Mouse (Mus musculus): ENCODE measurements around the gene Nkx2-4. TPM values are rescaled to one million over a fixed set of nuclear protein-coding genes. Genes with fewer than 3 reads are reported as not detected.

Nkx2-4 gene
- polyA plus RNA-seq, 2 experiments, result not detected

DNA sequence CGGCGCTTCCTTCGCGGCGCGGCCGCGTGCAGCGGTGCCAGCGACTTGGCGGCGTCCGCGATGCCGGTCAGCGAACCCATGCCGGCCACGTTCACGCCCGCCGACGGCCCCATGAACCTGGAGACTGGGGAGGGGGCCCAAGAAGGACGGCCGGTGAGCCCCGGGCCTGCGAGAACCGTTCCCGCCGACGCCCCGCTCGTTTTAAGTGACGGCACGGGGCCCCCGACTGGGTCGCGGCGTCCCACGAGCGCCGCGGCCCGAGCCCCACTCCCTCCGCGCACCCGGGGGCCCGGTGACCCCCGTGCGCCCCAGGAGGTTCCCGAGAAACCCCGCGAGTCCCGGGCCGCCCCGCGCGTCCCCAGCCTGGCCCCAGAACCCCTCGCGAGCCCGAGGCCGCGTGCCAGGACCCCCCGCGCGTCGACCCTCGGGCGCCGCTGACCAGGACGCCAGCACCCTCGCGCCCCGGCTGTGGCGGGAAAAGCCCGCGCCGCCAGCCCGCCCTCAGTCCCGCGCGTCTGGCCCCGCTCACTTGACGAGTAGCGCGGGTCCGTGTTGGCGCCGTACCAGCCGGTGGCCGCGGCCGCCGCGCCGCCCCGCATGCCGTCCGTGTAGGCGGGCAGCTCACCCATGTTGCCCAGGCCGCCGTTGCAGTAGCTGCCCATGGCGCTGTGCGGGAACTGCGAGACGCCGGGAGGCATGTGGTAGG lies 726 bp downstream of the Nkx2-4 start:
- Histone ChIP-seq H3K4me1 (replicated peaks; ENCODE audit: control insufficient read depth in 2 of 2, insufficient read depth in 2 of 2, low read length in 1 of 2) (no peaks in the 10 kb centered on the region), H3K4me3 (ENCODE audit: insufficient read depth in 1 of 2, low read depth in 2 of 2, low read length in 2 of 2) (peak overlapping the region in 1 of 2 experiments; percentile 29; a peak in 2 of 4 replicates), H3K9ac (replicated peaks) (no peak overlapping the region), H3K36me3 (replicated peaks; ENCODE audit: control insufficient read depth, insufficient read depth, low read depth) (no peaks in the 10 kb centered on the region), H3K27ac (no peak overlapping the region), H3K4me2 (ENCODE audit: low read depth) (peak overlapping the region; percentile 41), H3K27me3 (ENCODE audit: control insufficient read depth, insufficient read depth, low read length) (peaks cover 60% of the 10 kb centered on the region), H3K9me3 (ENCODE audit: control insufficient read depth, low read length) (no peaks in the 10 kb centered on the region)
- peak; percentile 26; the same call in 1 of the 2 replicates for ATAC-seq (ENCODE audit: insufficient read depth)
- DNase-seq (ENCODE audit: low read depth in 3 of 3, low spot score in 3 of 3), result no peak
- 3% methylated on average over 100 of the region's 106 CpGs for WGBS (ENCODE audit: insufficient replicate concordance)
- TF ChIP-seq EP300 (IDR thresholded peaks at IDR 0.05; ENCODE audit: low read depth) (no peak), CTCF (IDR thresholded peaks at IDR 0.05; ENCODE audit: low read depth) (no peak)

DNA sequence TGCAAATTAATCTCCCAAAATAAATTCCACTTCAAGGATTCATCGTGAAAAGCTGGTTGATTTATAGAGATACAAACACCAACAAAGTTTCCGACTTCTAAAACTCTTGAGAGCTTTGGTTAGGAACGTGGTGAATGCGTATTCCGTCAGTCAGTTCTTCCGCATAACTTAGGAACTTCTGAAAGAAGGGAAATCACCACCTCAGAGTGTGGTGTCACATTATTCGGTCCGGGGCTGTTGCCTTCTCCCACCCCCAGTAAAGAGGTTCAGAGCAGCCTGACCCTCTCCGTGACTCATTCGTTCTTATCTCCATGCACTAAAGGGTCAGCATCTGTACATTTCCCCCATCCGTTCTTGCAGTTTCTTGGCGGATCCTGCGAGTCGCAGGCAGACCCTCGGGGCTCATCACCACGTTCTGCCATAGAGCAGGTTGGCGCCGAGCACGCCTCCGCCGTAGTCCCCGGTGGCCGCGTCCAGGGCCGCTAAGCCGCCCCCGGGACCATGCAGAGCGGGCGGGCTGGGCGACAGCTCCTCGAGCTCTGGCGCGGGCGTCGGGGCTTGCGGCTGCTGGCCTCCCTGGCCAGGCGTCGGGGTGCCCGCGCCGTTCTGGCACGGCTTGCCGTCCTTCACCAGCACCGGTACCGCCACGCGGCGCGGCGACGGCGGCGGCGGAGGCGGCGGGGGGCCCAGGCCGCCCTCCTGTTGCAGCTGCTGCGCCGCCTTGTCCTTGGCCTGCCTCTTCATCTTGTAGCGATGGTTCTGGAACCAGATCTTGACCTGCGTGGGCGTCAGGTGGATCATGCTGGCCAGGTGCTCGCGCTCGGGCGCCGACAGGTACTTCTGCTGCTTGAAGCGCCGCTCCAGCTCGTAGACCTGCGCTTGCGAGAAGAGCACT lies 1.5 kb downstream of the Nkx2-4 start:
- 2% methylated on average over 72 of the region's 72 CpGs for WGBS (ENCODE audit: insufficient replicate concordance)
- ATAC-seq (ENCODE audit: insufficient read depth), result no peak
- H3K9me3 ChIP-seq (ENCODE audit: control insufficient read depth, low read length), result no peaks in the 10 kb centered on the region
- no peaks in the 10 kb centered on the region for H3K4me1 ChIP-seq (replicated peaks; ENCODE audit: control insufficient read depth in 2 of 2, insufficient read depth in 2 of 2, low read length in 1 of 2)
- H3K4me3 ChIP-seq (ENCODE audit: insufficient read depth in 1 of 2, low read depth in 2 of 2, low read length in 2 of 2), result no peak overlapping the region
- no peak for DNase-seq (ENCODE audit: low read depth in 3 of 3, low spot score in 3 of 3)
- no peak overlapping the region for H3K9ac ChIP-seq (replicated peaks)
- no peak for TF ChIP-seq CTCF (IDR thresholded peaks at IDR 0.05; ENCODE audit: low read depth)
- TF ChIP-seq EP300 (IDR thresholded peaks at IDR 0.05; ENCODE audit: low read depth), result no peak
- no peak overlapping the region for H3K4me2 ChIP-seq (ENCODE audit: low read depth)
- H3K27ac ChIP-seq, result no peak overlapping the region
- peaks cover 60% of the 10 kb centered on the region for H3K27me3 ChIP-seq (ENCODE audit: control insufficient read depth, insufficient read depth, low read length)
- no peaks in the 10 kb centered on the region for H3K36me3 ChIP-seq (replicated peaks; ENCODE audit: control insufficient read depth, insufficient read depth, low read depth)

DNA sequence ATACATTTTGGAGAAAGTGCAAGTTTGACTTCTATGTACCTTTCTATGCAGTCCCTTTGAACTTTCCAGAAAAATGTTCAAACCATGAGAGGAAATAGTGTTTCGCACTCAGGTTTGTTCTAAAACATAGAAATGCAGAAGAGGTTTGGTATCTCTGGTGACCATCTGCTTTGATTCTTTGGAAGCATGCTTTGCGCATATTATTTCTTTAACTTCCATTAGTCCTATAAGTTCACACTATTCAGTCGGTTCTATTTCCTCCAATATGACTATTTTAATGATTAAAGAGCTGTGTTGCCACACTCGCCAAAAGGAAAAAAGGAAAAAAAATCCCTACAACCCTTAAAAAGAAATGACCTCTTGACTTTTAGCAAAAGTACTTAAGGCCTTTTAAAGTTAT lies 2.9 kb downstream of the Nkx2-4 start:
- no peak overlapping the region for H3K4me2 ChIP-seq (ENCODE audit: low read depth)
- DNase-seq (ENCODE audit: low read depth in 3 of 3, low spot score in 3 of 3) (no peak), ATAC-seq (ENCODE audit: insufficient read depth) (no peak)
- WGBS (ENCODE audit: insufficient replicate concordance), result 51% methylated on average over 4 of the region's 4 CpGs
- no peaks in the 10 kb centered on the region for H3K4me1 ChIP-seq (replicated peaks; ENCODE audit: control insufficient read depth in 2 of 2, insufficient read depth in 2 of 2, low read length in 1 of 2)
- H3K36me3 ChIP-seq (replicated peaks; ENCODE audit: control insufficient read depth, insufficient read depth, low read depth), result no peaks in the 10 kb centered on the region; the same call in 1 of the 2 replicates
- no peak overlapping the region for H3K9ac ChIP-seq (replicated peaks)
- peaks cover 59% of the 10 kb centered on the region for H3K27me3 ChIP-seq (ENCODE audit: control insufficient read depth, insufficient read depth, low read length)
- H3K27ac ChIP-seq, result no peak overlapping the region
- H3K4me3 ChIP-seq (ENCODE audit: insufficient read depth in 1 of 2, low read depth in 2 of 2, low read length in 2 of 2), result no peak overlapping the region
- H3K9me3 ChIP-seq (ENCODE audit: control insufficient read depth, low read length), result no peaks in the 10 kb centered on the region
- TF ChIP-seq EP300 (IDR thresholded peaks at IDR 0.05; ENCODE audit: low read depth), result no peak
- TF ChIP-seq CTCF (IDR thresholded peaks at IDR 0.05; ENCODE audit: low read depth), result no peak

DNA sequence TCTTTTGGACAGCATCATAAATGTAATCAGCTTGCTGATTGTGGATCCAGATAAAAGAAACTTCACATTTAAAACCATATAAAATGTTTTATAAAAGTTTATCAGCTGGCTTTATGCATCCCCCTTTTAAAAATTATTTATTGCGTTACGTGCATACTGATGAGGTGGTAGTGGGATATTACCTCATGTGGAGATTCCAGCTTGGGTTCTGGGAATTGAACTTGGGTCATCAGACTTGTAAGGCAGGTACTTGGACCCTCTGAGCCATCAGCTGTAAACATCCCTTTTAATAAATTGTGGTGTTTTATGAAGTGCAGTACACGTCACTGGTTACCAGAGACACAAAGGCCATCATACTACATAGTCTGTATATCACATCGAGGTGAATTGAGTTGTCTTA lies 10.8 kb downstream of the Nkx2-4 start:
- Histone ChIP-seq H3K4me2 (ENCODE audit: low read depth) (no peak overlapping the region), H3K9me3 (ENCODE audit: control insufficient read depth, low read length) (no peaks in the 10 kb centered on the region), H3K4me1 (replicated peaks; ENCODE audit: control insufficient read depth in 2 of 2, insufficient read depth in 2 of 2, low read length in 1 of 2) (no peaks in the 10 kb centered on the region), H3K27me3 (ENCODE audit: control insufficient read depth, insufficient read depth, low read length) (no peaks in the 10 kb centered on the region), H3K9ac (replicated peaks) (no peak overlapping the region), H3K27ac (no peak overlapping the region), H3K36me3 (replicated peaks; ENCODE audit: control insufficient read depth, insufficient read depth, low read depth) (peaks cover 3% of the 10 kb centered on the region), H3K4me3 (ENCODE audit: insufficient read depth in 1 of 2, low read depth in 2 of 2, low read length in 2 of 2) (no peak overlapping the region)
- DNase-seq (ENCODE audit: low read depth in 3 of 3, low spot score in 3 of 3) (no peak), ATAC-seq (ENCODE audit: insufficient read depth) (no peak)
- WGBS (ENCODE audit: insufficient replicate concordance), result 76% methylated on average over 4 of the region's 4 CpGs
- no peak for TF ChIP-seq EP300 (IDR thresholded peaks at IDR 0.05; ENCODE audit: low read depth)
- no peak for TF ChIP-seq CTCF (IDR thresholded peaks at IDR 0.05; ENCODE audit: low read depth)

DNA sequence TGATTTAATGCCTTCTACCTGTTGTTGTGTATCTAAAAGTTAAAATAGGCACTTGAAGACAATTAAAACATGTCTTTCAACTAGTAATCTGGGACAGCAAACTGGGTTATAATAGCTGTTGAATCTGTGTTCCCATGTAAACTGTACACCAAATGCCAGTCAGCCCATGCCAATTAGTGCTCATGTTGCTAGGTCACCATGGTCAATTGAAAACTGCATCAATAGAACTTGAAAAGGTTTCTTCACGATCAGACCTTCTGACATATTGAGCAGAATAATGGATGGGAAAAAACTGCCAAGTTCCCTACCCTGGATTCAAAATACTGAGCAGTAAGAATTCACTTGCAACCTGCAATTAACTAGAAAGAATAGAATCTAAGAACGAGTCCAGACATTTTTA lies 11.3 kb downstream of the Nkx2-4 start:
- no peak overlapping the region for H3K4me2 ChIP-seq (ENCODE audit: low read depth)
- no peak for TF ChIP-seq CTCF (IDR thresholded peaks at IDR 0.05; ENCODE audit: low read depth)
- no peak for TF ChIP-seq EP300 (IDR thresholded peaks at IDR 0.05; ENCODE audit: low read depth)
- no peaks in the 10 kb centered on the region for H3K4me1 ChIP-seq (replicated peaks; ENCODE audit: control insufficient read depth in 2 of 2, insufficient read depth in 2 of 2, low read length in 1 of 2)
- no peak overlapping the region for H3K27ac ChIP-seq
- H3K9ac ChIP-seq (replicated peaks), result no peak overlapping the region
- no peak for DNase-seq (ENCODE audit: low read depth in 3 of 3, low spot score in 3 of 3)
- ATAC-seq (ENCODE audit: insufficient read depth), result no peak
- no peak overlapping the region for H3K4me3 ChIP-seq (ENCODE audit: insufficient read depth in 1 of 2, low read depth in 2 of 2, low read length in 2 of 2)
- no peaks in the 10 kb centered on the region for H3K27me3 ChIP-seq (ENCODE audit: control insufficient read depth, insufficient read depth, low read length)
- H3K36me3 ChIP-seq (replicated peaks; ENCODE audit: control insufficient read depth, insufficient read depth, low read depth), result peaks cover 5% of the 10 kb centered on the region
- WGBS (ENCODE audit: insufficient replicate concordance), result 64% methylated on average over 2 of the region's 2 CpGs
- H3K9me3 ChIP-seq (ENCODE audit: control insufficient read depth, low read length), result no peaks in the 10 kb centered on the region

All from liver, embryonic 14.5 days (tissue).